ENCODE assay signal across 28 mouse cellular contexts in genomic region chr8:116656811-116657210, GRCm38 (mm10).
"Had no signal": no experiment of that assay in that cellular context is flagged by ENCODE, and none has a peak within 500 bp of the region (broad histone marks: within the 10 kb centered on the region; RNA-seq: fewer than 3 reads in every experiment).

No protein-coding gene starts in this region.

- H3K36me3 ChIP-seq: heart, embryonic 13.5 days; heart, embryonic 15.5 days; hindbrain, embryonic 13.5 days; hindbrain, embryonic 15.5 days; intestine, embryonic 15.5 days; kidney, embryonic 15.5 days; limb, embryonic 12.5 days; liver, embryonic 13.5 days; liver, embryonic 15.5 days had no signal

- ATAC-seq: hindbrain, postnatal 0 days; intestine, embryonic 15.5 days; liver, postnatal 0 days had no signal

- H3K4me2 ChIP-seq: heart, embryonic 11.5 days; heart, embryonic 13.5 days; heart, embryonic 15.5 days; hindbrain, embryonic 13.5 days; hindbrain, embryonic 15.5 days; intestine, embryonic 15.5 days; kidney, embryonic 15.5 days; limb, embryonic 12.5 days; liver, embryonic 11.5 days; liver, embryonic 13.5 days; liver, embryonic 15.5 days had no signal

- H3K4me1 ChIP-seq: heart, embryonic 13.5 days; heart, embryonic 15.5 days; liver, embryonic 13.5 days; liver, embryonic 15.5 days had no signal

- DNase-seq: gastrocnemius, postnatal 14 days; gastrocnemius, postnatal 36 days; heart, adult 18-20 months; heart, postnatal 14 days; heart, postnatal 36 days; kidney, adult 11 months; kidney, adult 2 months; kidney, adult 9 months; kidney, postnatal 14 days; kidney, postnatal 36 days; layer of hippocampus, adult 9-11 months; layer of hippocampus, postnatal 36 days; left cerebral cortex, postnatal 4 days; liver; liver, embryonic 13.5 days; liver, postnatal 0 days had no signal

- H3K27me3 ChIP-seq: heart, embryonic 13.5 days; heart, embryonic 15.5 days; hindbrain, embryonic 13.5 days; hindbrain, embryonic 15.5 days; intestine, embryonic 15.5 days; kidney, embryonic 15.5 days; limb, embryonic 12.5 days; liver, embryonic 13.5 days; liver, embryonic 15.5 days had no signal

- H3K9ac ChIP-seq: heart, embryonic 13.5 days; heart, embryonic 15.5 days; hindbrain, embryonic 13.5 days; hindbrain, embryonic 15.5 days; intestine, embryonic 15.5 days; kidney, embryonic 15.5 days; limb, embryonic 12.5 days; liver, embryonic 13.5 days; liver, embryonic 15.5 days; liver, postnatal 0 days had no signal

- H3K4me3 ChIP-seq: heart, embryonic 13.5 days; heart, embryonic 15.5 days; hindbrain, embryonic 13.5 days; hindbrain, embryonic 15.5 days; intestine, embryonic 15.5 days; kidney, embryonic 15.5 days; limb, embryonic 12.5 days; liver, embryonic 13.5 days; liver, embryonic 15.5 days had no signal

- H3K27ac ChIP-seq: heart, embryonic 13.5 days; heart, embryonic 15.5 days; hindbrain, embryonic 13.5 days; hindbrain, embryonic 15.5 days; hindbrain, postnatal 0 days; intestine, embryonic 15.5 days; kidney, embryonic 15.5 days; kidney, postnatal 0 days; limb, embryonic 12.5 days; liver, embryonic 13.5 days; liver, embryonic 15.5 days had no signal

- H3K9me3 ChIP-seq: heart, embryonic 13.5 days; heart, embryonic 15.5 days; hindbrain, embryonic 13.5 days; hindbrain, embryonic 15.5 days; intestine, embryonic 15.5 days; kidney, embryonic 15.5 days; limb, embryonic 12.5 days; liver, embryonic 13.5 days; liver, embryonic 15.5 days had no signal
